Comparison of ENCODE assay signal across 7 mouse cellular contexts in genomic region chr6:128425046-128425445, GRCm38 (mm10). TPM values are rescaled to one million over a fixed set of nuclear protein-coding genes. Genes with fewer than 3 reads are reported as not detected.
DNase-seq lines count a peak whose midpoint lies in the region; ATAC-seq and TF ChIP-seq lines count a peak whose summit lies in the region.

No protein-coding gene starts in this region.

- TF ChIP-seq POLR2A in small intestine, adult 2 months (IDR thresholded peaks at IDR 0.05; ENCODE audit: low read depth, low read length): no peak

- TF ChIP-seq CTCF in small intestine, adult 2 months (IDR thresholded peaks at IDR 0.05; ENCODE audit: extremely low read depth, insufficient read length, insufficient replicate concordance, low read depth, low read length): no peak

- H3K9ac ChIP-seq in limb, embryonic 11.5 days (ENCODE audit: low read length): peak overlapping the region; percentile 77; the same call in 1 of the 2 replicates

- peak overlapping the region; percentile 98 for H3K4me3 ChIP-seq in megakaryocyte, embryonic 14.5 days (replicated peaks)
- H3K4me3 ChIP-seq in forebrain, embryonic 10.5 days: peak overlapping the region; percentile 72
- H3K4me3 ChIP-seq in limb, embryonic 11.5 days (ENCODE audit: low read depth, low read length): peak overlapping the region; percentile 65
- peak overlapping the region; percentile 80 for H3K4me3 ChIP-seq in small intestine, adult 2 months (ENCODE audit: low read depth, low read length)

- H3K9me3 ChIP-seq in megakaryocyte, embryonic 14.5 days: no peaks in the 10 kb centered on the region
- no peaks in the 10 kb centered on the region for H3K9me3 ChIP-seq in forebrain, embryonic 10.5 days
- no peaks in the 10 kb centered on the region for H3K9me3 ChIP-seq in limb, embryonic 11.5 days (ENCODE audit: control insufficient read depth, low read length)

- DNase-seq in forebrain, embryonic 10.5 days (ENCODE audit: extremely low spot score, low spot score): no peak
- no peak for DNase-seq in limb, embryonic 11.5 days (ENCODE audit: low spot score)
- DNase-seq in natural killer cell, adult 2 months (ENCODE audit: low spot score in 2 of 2): no peak
- no peak for DNase-seq in right cerebral cortex, postnatal 25 days

- H3K36me3 ChIP-seq in megakaryocyte, embryonic 14.5 days (replicated peaks; ENCODE audit: low read length): peaks cover 30% of the 10 kb centered on the region
- peaks cover 46% of the 10 kb centered on the region for H3K36me3 ChIP-seq in forebrain, embryonic 10.5 days (replicated peaks)
- peaks cover 13% of the 10 kb centered on the region; the same call in 1 of the 2 replicates for H3K36me3 ChIP-seq in limb, embryonic 11.5 days (ENCODE audit: control insufficient read depth, insufficient read depth, low read length)
- 0 out of 2 replicates have a peak, but pooled peaks cover 2% of the 10 kb centered on the region for H3K36me3 ChIP-seq in small intestine, adult 2 months (ENCODE audit: control insufficient read depth, insufficient read depth, low read length)

- H3K27ac ChIP-seq in forebrain, embryonic 10.5 days: peak overlapping the region; percentile 99
- H3K27ac ChIP-seq in limb, embryonic 11.5 days (replicated peaks; ENCODE audit: low read depth, low read length): peak overlapping the region; percentile 86; the same call in 1 of the 2 replicates
- peak overlapping the region; percentile 95 for H3K27ac ChIP-seq in small intestine, adult 2 months (ENCODE audit: insufficient read depth, low read depth, low read length)

- H3K4me2 ChIP-seq in limb, embryonic 11.5 days (ENCODE audit: low read depth, severe bottlenecking): peak overlapping the region; percentile 68

- no peaks in the 10 kb centered on the region for H3K27me3 ChIP-seq in megakaryocyte, embryonic 14.5 days (replicated peaks)
- no peaks in the 10 kb centered on the region for H3K27me3 ChIP-seq in forebrain, embryonic 10.5 days (ENCODE audit: poor library complexity, severe bottlenecking)
- H3K27me3 ChIP-seq in limb, embryonic 11.5 days (ENCODE audit: control insufficient read depth, insufficient read depth, low read length): no peaks in the 10 kb centered on the region
- H3K27me3 ChIP-seq in small intestine, adult 2 months (ENCODE audit: control insufficient read depth, insufficient read depth, low read length): no peaks in the 10 kb centered on the region

- H3K4me1 ChIP-seq in megakaryocyte, embryonic 14.5 days: peaks cover 31% of the 10 kb centered on the region
- peaks cover 10% of the 10 kb centered on the region for H3K4me1 ChIP-seq in forebrain, embryonic 10.5 days
- H3K4me1 ChIP-seq in limb, embryonic 11.5 days (ENCODE audit: control insufficient read depth, insufficient read depth, low read length): 0 out of 2 replicates have a peak, but pooled peaks cover 4% of the 10 kb centered on the region
- peaks cover 1% of the 10 kb centered on the region; the same call in 1 of the 2 replicates for H3K4me1 ChIP-seq in small intestine, adult 2 months (ENCODE audit: control insufficient read depth, insufficient read depth, insufficient read length, low read length)

- WGBS in forebrain, embryonic 10.5 days: 21% methylated on average over 9 of the region's 9 CpGs
- 18% methylated on average over 9 of the region's 9 CpGs for WGBS in limb, embryonic 11.5 days
- WGBS in small intestine, adult 2 months: 17% methylated on average over 9 of the region's 9 CpGs

- ATAC-seq in megakaryocyte, adult 5-6 weeks (ENCODE audit: poor library complexity, severe bottlenecking): no peak
- no peak for ATAC-seq in limb, embryonic 11.5 days (ENCODE audit: insufficient number of reproducible peaks, low FRiP score, low TSS enrichment, low read depth)

RNA-seq across cellular contexts. Expression of gene Itfg2, which starts 0.3 kb away (rescaled TPM):
- polyA plus RNA-seq in megakaryocyte, embryonic 14.5 days (2012; ENCODE audit: insufficient read depth, low replicate concordance): 10.0 and 20.3 TPM in 2 replicates
- 6.4 and 6.8 TPM in 2 replicates for total RNA-seq in megakaryocyte, adult 5-6 weeks (2015)
- total RNA-seq in megakaryocyte, adult 5-6 weeks (2017): 6.2 and 14.1 TPM in 2 replicates
- 40.0 and 41.5 TPM in 2 replicates for polyA plus RNA-seq in forebrain, embryonic 10.5 days (2016; fragmentation: Nextera tagmentation; extraction: Ambion mirVana)
- 35.0 and 35.3 TPM in 2 replicates for polyA plus RNA-seq in limb, embryonic 11.5 days (2014; fragmentation: Nextera tagmentation; extraction: Ambion mirVana)
- 16.1 and 16.2 TPM in 2 replicates for polyA plus RNA-seq in small intestine, adult 2 months (2012; rRNA removed)

RNA-seq across cellular contexts. Expression of gene Fkbp4, which starts 13.4 kb away (rescaled TPM):
- polyA plus RNA-seq in megakaryocyte, embryonic 14.5 days (2012; ENCODE audit: insufficient read depth, low replicate concordance): 174 and 185 TPM in 2 replicates
- 34.6 and 38.1 TPM in 2 replicates for total RNA-seq in megakaryocyte, adult 5-6 weeks (2015)
- 93.1 and 95.7 TPM in 2 replicates for total RNA-seq in megakaryocyte, adult 5-6 weeks (2017)
- 821 and 862 TPM in 2 replicates for polyA plus RNA-seq in forebrain, embryonic 10.5 days (2016; fragmentation: Nextera tagmentation; extraction: Ambion mirVana)
- 671 and 692 TPM in 2 replicates for polyA plus RNA-seq in limb, embryonic 11.5 days (2014; fragmentation: Nextera tagmentation; extraction: Ambion mirVana)
- polyA plus RNA-seq in small intestine, adult 2 months (2012; rRNA removed): 52.9 and 105 TPM in 2 replicates

RNA-seq across cellular contexts. Expression of gene Nrip2, which starts 25.9 kb away (rescaled TPM):
- polyA plus RNA-seq in megakaryocyte, embryonic 14.5 days (2012; ENCODE audit: insufficient read depth, low replicate concordance): not detected in 2 replicates
- not detected in 2 replicates for total RNA-seq in megakaryocyte, adult 5-6 weeks (2015)
- 0.15 TPM in 1 of 2 replicates, not detected in the other for total RNA-seq in megakaryocyte, adult 5-6 weeks (2017)
- 2.3 and 2.9 TPM in 2 replicates for polyA plus RNA-seq in forebrain, embryonic 10.5 days (2016; fragmentation: Nextera tagmentation; extraction: Ambion mirVana)
- polyA plus RNA-seq in limb, embryonic 11.5 days (2014; fragmentation: Nextera tagmentation; extraction: Ambion mirVana): 2.1 TPM in 2 replicates
- polyA plus RNA-seq in small intestine, adult 2 months (2012; rRNA removed): 0.49 and 0.63 TPM in 2 replicates

RNA-seq across cellular contexts. Expression of gene Gm44596, which starts 49.7 kb away (rescaled TPM):
- polyA plus RNA-seq in megakaryocyte, embryonic 14.5 days (2012; ENCODE audit: insufficient read depth, low replicate concordance): not detected in 2 replicates
- total RNA-seq in megakaryocyte, adult 5-6 weeks (2015): not detected in 2 replicates
- total RNA-seq in megakaryocyte, adult 5-6 weeks (2017): not detected in 2 replicates
- not detected in 2 replicates for polyA plus RNA-seq in forebrain, embryonic 10.5 days (2016; fragmentation: Nextera tagmentation; extraction: Ambion mirVana)
- polyA plus RNA-seq in limb, embryonic 11.5 days (2014; fragmentation: Nextera tagmentation; extraction: Ambion mirVana): not detected in 2 replicates
- polyA plus RNA-seq in small intestine, adult 2 months (2012; rRNA removed): not detected in 2 replicates

RNA-seq across cellular contexts. Expression of gene Tex52, which starts 49.8 kb away (rescaled TPM):
- 0.18 TPM in 1 of 2 replicates, not detected in the other for polyA plus RNA-seq in megakaryocyte, embryonic 14.5 days (2012; ENCODE audit: insufficient read depth, low replicate concordance)
- total RNA-seq in megakaryocyte, adult 5-6 weeks (2015): 0.09 and 0.18 TPM in 2 replicates
- total RNA-seq in megakaryocyte, adult 5-6 weeks (2017): not detected in 2 replicates
- 0.44 and 0.71 TPM in 2 replicates for polyA plus RNA-seq in forebrain, embryonic 10.5 days (2016; fragmentation: Nextera tagmentation; extraction: Ambion mirVana)
- polyA plus RNA-seq in limb, embryonic 11.5 days (2014; fragmentation: Nextera tagmentation; extraction: Ambion mirVana): 0.33 TPM in 1 of 2 replicates, not detected in the other
- polyA plus RNA-seq in small intestine, adult 2 months (2012; rRNA removed): not detected in 2 replicates
